Mouse (Mus musculus) megakaryocyte progenitor cell, adult 5-6 weeks (primary cell): ENCODE results near the gene Wars. TPM values are rescaled to one million over a fixed set of nuclear protein-coding genes. Genes with fewer than 3 reads are reported as not detected.

Experiments
- ATAC-seq: replicated peaks from 2 replicates; pipeline ENCODE4 v1.8.0; 2016; ENCODE audit warnings: mild to moderate bottlenecking, moderate TSS enrichment, inconsistent platforms; ENCODE audit not compliant: poor library complexity
- total RNA-seq, 2 experiments: library from RNA; stranded (forward) in 1 of 2; stranded (reverse) in 1 of 2; fragments of 157-497, 149-512 nt in 1 of 2; fragments of 200-1000 nt in 1 of 2; gene quantifications; 2 replicates each; pipeline versions ENCODE4 v1.2.3 to v1.2.4; 2015 to 2017

Wars gene
- total RNA-seq, 2 experiments from 2014 or later = 32.0 to 53.3 TPM

- ATAC-seq = no peak
Measured at GRCm38 (mm10) chr12:108829636-108830035, 64.3 kb downstream of the Wars start.

- no peak for ATAC-seq
Measured at GRCm38 (mm10) chr12:108827641-108828040, 66.3 kb downstream of the Wars start.

GRCm38 (mm10) chr12:108826958-108827535 lies 66.9 kb downstream of the Wars start:
- no peak for ATAC-seq

GRCm38 (mm10) chr12:108826282-108826957 lies 67.6 kb downstream of the Wars start:
- ATAC-seq = no peak

GRCm38 (mm10) chr12:108825561-108826224 lies 68.3 kb downstream of the Wars start:
- ATAC-seq = no peak

- ATAC-seq = no peak
Measured at GRCm38 (mm10) chr12:108824225-108824874, 69.6 kb downstream of the Wars start.

GRCm38 (mm10) chr12:108823036-108823435 lies 70.9 kb downstream of the Wars start:
- ATAC-seq = no peak

- no peak for ATAC-seq
Measured at GRCm38 (mm10) chr12:108820461-108820860, 73.5 kb downstream of the Wars start.

GRCm38 (mm10) chr12:108816569-108816968 lies 77.4 kb downstream of the Wars start:
- no peak for ATAC-seq

GRCm38 (mm10) chr12:108814470-108814869 lies 79.5 kb downstream of the Wars start:
- ATAC-seq = no peak

GRCm38 (mm10) chr12:108812463-108812862 lies 81.5 kb downstream of the Wars start:
- ATAC-seq = no peak

GRCm38 (mm10) chr12:108811133-108811532 lies 82.8 kb downstream of the Wars start:
- ATAC-seq = peak; percentile 68

GRCm38 (mm10) chr12:108810309-108810708 lies 83.7 kb downstream of the Wars start:
- ATAC-seq = peak; percentile 59

Other genes with a start within 250 kb of the Wars start
- 1.2 TPM in 1 of 2 replicates, not detected in the other for gene Degs2, start 191.9 kb downstream of the Wars start, total RNA-seq (2015)
- 0.79 and 1.1 TPM in 2 replicates for gene Degs2, start 191.9 kb downstream of the Wars start, total RNA-seq (2017)
- gene Yy1, start 101.2 kb downstream of the Wars start, total RNA-seq (2015) = 79.4 and 90.2 TPM in 2 replicates
- gene Yy1, start 101.2 kb downstream of the Wars start, total RNA-seq (2017) = 44.6 and 51.8 TPM in 2 replicates
- gene Slc25a29, start 58.3 kb downstream of the Wars start, total RNA-seq (2015) = 1.3 and 1.8 TPM in 2 replicates
- gene Slc25a29, start 58.3 kb downstream of the Wars start, total RNA-seq (2017) = 0.71 and 1.8 TPM in 2 replicates
- gene Slc25a47, start 58.1 kb downstream of the Wars start, total RNA-seq (2015) = 3.0 and 4.5 TPM in 2 replicates
- gene Slc25a47, start 58.1 kb downstream of the Wars start, total RNA-seq (2017) = 5.1 and 5.4 TPM in 2 replicates
- gene Wdr25, start 543 bp downstream of the Wars start, total RNA-seq (2015) = 2.1 and 3.0 TPM in 2 replicates
- gene Wdr25, start 543 bp downstream of the Wars start, total RNA-seq (2017) = 3.9 and 4.7 TPM in 2 replicates
- gene Begain, start 174.0 kb upstream of the Wars start, total RNA-seq (2015) = 0.12 and 0.39 TPM in 2 replicates
- 0.03 and 0.29 TPM in 2 replicates for gene Begain, start 174.0 kb upstream of the Wars start, total RNA-seq (2017)